Mouse (Mus musculus): ENCODE data around the gene Tcf23. TPM values are rescaled to one million over a fixed set of nuclear protein-coding genes. Genes with fewer than 3 reads are reported as not detected.

Gene Tcf23
- under 1 TPM; 0.09 to 0.28 TPM for total RNA-seq (2021)
- long read RNA-seq, experiment 1, result 0 reads
- long read RNA-seq, experiment 2, result 0 reads

DNA sequence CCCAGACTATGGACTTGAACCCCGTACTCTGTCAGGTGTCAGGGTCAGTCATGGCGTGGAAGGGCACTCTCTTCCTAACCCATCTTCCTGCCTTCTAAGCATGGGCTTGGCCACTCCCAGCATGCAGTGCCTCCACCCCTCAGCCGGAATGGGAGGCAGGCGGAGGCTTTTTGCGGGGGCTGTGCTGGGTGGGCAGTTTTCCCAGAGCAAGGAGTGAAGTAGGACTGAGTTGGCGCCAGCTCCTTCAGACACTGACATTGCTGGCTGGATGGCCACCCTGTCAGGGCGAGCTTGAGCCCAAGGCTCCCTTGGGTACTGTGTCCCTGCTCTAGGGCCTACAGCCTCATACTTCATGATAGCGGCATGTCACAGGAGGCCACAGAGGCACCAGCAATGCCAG, at the start of gene Tcf23:
Gene Tcf23, plus strand, starts transcription at position 247 of the 400 bp plus-strand sequence.
- DNase-seq, result peak; percentile 38

DNA sequence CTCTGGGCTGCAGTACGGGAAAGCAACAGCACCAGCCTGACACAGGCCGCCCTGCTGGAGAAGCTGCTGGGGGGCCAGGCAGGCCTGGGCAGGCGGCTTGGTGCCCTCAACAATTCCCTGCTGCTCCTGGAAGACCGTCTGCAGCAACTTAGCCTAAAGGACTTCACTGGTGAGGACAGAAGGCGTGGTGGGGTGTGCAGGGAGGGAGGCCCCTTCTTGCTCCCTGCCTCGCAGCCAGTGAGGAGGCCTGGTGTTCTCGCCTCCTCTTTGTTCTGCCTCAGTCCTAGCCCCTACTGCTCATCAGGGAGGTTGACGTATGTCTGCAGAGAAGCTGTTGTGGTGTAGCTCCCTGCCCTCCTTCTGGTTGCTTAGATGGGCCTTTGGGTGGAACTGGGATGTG, 49.8 kb upstream of the Tcf23 start:
- DNase-seq, result no peak

- no peak for DNase-seq
These were observed 48.4 kb upstream of the Tcf23 start for GRCm38 (mm10) chr5:30919831-30920614.

- peak; percentile 28 for DNase-seq
These were observed 47.8 kb upstream of the Tcf23 start for GRCm38 (mm10) chr5:30920621-30921020.

GRCm38 (mm10) chr5:30921256-30922033, 47.0 kb upstream of the Tcf23 start, which contains the start of gene Khk:
TSS of gene Khk (plus strand) at chr5:30921431.
- DNase-seq, result peak; percentile 98

DNA sequence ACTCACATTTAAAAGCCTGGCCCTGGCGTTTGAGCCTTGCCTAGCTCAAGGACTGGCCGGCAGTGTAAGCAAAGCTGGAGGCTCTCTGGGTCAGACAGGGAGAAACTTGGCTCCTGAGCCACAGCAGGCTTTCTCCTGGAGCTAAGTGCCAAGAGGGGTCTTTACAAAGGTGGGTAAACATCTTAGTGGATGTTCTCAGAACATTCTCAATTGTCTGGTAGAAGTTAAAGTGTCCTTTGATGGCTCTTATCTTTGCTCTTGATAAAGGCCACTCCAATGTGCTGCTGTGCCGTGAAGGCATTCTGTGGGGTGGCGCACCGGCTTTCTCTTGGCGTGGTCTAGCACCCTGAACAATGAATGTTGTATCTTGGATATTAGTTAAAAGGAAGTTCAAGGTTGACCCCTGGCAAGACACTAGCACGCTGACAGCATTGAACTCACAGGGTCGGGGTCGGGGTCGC, 45.9 kb upstream of the Tcf23 start:
- no peak for DNase-seq

GRCm38 (mm10) chr5:30923119-30923518, 45.3 kb upstream of the Tcf23 start:
- no peak for DNase-seq

- DNase-seq, result no peak
These were observed 43.8 kb upstream of the Tcf23 start for GRCm38 (mm10) chr5:30924614-30925013.

DNA sequence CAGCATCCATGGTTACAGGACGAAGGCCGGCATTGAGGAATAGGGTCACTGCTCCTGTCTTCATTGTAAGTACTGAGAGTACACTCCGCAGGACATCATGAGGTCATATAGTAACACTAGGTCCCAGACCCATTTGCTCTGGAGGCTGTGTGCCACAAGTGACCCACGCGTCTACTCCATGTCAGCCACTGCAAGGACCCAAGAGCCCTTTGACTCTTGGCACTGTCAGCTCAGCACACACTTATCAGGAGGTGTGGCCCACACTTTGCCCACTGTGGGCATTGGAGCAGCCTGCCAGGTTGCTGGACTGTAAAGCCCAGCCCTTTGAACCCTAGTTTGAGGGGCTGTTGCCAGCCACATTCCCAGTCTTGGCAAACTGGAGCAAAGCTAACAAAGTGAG, 43.2 kb upstream of the Tcf23 start:
- no peak for DNase-seq

- DNase-seq, result no peak
These were observed 42.4 kb upstream of the Tcf23 start for GRCm38 (mm10) chr5:30926073-30926472.

DNA sequence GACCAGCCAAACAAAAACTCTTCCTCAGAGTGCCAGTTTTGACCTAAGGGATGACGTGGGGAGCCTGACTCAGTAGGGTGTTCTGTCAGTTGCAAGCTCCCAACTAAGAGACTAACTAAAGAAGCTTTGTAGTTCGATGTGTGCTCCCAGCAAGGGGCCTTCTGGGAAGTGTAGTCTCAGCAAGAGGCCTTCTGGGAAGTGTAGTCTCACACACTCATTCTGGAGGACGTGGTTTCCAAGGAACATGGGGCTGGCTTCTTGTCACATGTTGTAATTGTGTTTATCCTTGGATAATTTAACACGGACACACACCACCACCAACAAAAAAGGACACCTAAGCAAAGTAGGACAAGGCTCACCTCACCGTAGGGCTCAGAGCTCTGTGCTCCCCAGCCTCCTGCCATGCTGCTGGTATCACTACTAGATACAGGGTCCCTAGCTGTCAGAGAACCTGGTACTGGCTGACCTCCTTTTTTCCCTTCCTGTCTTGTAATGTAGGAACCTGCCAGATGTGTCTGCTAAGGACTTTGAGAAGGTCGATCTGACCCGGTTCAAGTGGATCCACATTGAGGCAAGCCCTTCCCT, 40.4 kb upstream of the Tcf23 start:
- DNase-seq, result no peak

DNA sequence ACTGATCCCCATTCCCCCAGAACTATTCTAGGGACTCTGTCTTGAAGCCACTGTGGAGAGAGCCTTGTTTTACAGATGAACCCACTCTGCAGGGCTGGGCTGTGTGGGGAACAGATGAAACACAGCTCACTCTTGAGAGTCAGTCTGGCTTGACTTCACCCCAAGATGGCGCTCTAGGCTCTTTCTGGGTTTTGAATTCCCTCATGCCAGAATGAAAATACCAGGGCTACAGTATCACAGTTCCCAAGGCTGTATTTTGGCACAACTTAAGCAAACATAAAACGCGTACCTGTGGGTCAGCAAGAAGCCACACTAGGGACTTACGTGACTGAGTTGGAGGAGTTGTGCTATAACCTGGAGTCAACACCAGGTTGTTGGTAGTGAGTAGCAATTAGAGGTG, 38.3 kb upstream of the Tcf23 start:
- DNase-seq, result peak; percentile 78

DNA sequence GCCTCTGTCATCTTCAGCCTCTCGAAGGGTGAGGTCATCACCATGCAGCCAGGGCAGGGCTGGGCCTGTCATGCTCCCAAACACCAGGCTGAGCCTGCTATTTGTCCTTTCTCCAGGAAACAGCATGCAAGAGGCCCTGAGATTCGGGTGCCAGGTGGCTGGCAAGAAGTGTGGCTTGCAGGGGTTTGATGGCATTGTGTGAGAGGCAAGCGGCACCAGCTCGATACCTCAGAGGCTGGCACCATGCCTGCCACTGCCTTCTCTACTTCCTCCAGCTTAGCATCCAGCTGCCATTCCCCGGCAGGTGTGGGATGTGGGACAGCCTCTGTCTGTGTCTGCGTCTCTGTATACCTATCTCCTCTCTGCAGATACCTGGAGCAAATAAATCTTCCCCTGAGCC, 37.6 kb upstream of the Tcf23 start:
- no peak for DNase-seq

DNA sequence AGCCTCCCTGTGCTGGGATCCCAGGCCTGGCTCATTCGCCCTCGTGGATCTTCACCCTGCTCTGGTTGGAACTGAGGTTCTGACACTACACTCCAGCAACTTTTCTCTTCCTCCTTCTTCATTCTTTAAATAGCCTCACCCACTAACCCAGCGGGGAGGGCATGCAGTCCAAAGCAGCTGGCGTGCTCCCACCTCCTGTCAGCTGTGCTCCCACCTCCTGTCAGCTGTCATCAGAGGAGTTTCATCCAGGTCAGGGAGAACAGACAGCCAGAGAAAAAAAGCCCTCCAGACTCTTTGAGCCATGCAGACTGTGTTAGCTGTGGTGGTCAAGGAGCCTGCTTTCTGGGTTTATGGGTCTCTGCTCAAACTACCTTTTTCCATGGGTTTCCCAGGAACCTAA, 37.1 kb upstream of the Tcf23 start:
- peak; percentile 48 for DNase-seq

DNA sequence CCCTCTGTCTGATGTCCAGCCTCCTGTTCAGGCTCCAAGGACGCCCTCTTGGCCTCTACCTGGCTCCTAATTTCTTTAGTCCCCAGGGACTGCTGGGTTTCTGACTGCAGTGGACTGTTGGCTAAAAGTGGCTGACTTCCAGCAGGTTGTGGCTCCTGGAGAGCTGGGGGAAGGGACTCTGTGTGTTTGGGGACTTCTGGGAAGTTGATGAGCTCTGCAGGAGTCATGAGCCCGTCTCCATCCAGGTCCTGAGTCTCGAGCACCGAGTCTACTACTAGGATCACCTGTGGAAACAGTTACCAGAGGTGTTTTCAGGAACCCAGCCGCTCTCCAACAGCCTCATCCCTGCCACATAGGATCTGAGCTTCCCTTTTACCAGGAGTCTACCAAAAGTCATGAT, 34.8 kb upstream of the Tcf23 start:
- no peak for DNase-seq

GRCm38 (mm10) chr5:30934725-30935461, 33.6 kb upstream of the Tcf23 start:
- DNase-seq, result no peak

GRCm38 (mm10) chr5:30943004-30943403, 25.5 kb upstream of the Tcf23 start:
- DNase-seq, result no peak

DNA sequence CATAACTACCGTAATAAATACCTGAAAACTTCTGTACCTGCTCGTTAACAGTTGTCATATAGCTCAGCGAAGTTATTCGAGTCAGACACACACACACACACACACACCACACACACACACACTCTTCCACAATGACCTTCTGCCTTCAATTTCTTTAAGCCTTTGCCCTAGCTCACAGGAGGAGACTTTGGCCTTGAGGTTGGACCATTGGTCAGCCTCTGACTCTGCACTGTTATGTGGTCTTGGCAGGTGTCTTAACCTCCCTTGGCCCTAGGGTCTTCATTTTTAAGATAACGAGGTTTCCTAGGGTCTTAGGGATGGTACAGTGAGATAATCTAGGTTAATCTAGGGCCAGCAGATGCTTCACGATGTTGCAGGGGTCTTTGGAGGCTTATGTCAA, 24.1 kb upstream of the Tcf23 start:
- no peak for DNase-seq

DNA sequence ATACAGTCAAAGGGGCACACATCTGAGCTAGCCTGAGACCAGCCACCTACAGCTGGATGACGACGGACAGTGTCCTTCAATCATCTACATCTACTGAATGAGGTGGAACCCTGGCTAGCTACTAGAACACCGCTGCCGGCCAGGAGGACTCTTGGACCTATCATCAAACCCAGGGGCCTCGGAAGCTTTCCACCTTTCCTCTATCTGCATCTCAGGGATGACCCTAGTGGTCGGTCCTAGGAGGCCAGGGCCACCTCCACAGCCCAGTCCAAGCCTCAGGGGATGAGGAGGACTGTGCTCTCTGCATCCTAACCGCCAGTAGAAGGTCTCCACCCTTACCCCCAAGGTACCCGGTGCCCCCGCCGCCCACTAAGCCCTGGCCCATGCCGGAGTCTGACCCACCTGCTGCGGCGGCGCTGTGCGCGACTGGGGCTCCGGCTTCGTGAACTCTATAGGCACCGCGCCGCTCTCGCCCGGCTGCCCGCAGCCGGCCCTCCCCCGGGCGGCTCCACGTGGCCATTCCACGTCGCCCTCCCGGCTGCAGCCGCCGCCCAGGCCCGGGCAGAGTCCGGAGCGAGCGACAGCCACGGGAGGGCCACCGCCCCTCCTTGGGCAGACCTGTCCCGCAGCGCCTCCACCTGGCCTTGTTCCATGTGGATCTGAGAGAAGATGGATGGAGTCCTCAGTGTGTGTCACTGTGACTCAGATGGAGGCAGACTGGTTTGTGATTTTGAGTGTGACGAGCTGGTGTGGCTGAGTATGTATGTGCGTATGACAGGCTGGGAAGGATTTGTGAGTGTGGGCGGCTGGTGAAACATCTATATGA, 23.3 kb upstream of the Tcf23 start, which contains the start of gene Cgref1:
Gene Cgref1, minus strand, starts transcription at position 636 of the 826 bp plus-strand sequence.
- peak; percentile 53 for DNase-seq

GRCm38 (mm10) chr5:30948620-30949019, 19.8 kb upstream of the Tcf23 start:
- no peak for DNase-seq

GRCm38 (mm10) chr5:30949654-30950326, 18.7 kb upstream of the Tcf23 start:
- peak; percentile 90 for DNase-seq
